Mouse (Mus musculus): ENCODE data around the gene Slc22a14.
A peak's percentile ranks its signal among the peaks of the same experiment; 100 is the strongest.
"Not testable (repeated sequence)": the region's sequence is repeated elsewhere in the genome, so short reads cannot be mapped to it uniquely, and the experiment has no call there.

Slc22a14 gene

DNA sequence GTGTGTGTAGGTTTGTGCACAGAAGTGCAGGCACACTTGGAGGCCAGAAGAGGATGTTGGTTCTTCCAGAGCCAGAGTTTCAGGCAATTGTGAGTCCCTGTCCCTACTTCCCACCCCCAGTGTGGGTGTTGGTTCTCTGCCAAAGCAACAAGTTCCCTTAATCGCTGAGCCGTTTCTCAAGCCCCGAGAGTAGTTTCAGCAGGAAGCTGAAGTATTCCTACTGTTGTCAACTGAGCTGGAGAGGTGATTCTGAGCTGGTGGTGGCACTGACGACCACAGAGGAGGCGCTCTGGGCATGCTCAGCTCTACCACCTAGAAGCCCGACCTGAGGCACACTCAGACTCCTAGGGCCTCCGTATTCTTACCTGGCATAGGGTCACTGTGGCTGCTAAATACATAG lies at the start of gene Slc22a14:
Gene Slc22a14, minus strand, starts transcription at position 270 of the 400 bp plus-strand sequence.
- no peak for DNase-seq

DNA sequence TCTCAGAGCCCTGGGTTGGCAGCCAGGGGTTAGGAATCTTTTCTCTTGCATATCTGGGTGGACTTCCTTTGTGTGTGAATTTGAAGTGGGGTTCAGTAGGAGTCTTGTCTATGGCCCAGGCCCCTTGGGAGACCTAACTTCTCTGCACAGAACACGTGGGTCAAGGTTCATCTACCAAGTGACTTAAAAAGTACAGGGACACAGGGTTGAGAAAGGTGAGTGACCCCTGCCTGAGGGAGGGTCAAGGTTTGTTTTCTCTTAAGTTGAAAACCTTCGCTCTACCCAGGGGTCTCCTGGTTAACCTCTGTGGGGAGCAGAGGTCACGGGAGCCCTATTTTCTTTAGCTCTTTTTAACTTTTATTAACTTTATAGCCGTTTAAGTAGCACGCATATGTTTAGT lies 44.5 kb upstream of the Slc22a14 start:
- no peak for DNase-seq

DNA sequence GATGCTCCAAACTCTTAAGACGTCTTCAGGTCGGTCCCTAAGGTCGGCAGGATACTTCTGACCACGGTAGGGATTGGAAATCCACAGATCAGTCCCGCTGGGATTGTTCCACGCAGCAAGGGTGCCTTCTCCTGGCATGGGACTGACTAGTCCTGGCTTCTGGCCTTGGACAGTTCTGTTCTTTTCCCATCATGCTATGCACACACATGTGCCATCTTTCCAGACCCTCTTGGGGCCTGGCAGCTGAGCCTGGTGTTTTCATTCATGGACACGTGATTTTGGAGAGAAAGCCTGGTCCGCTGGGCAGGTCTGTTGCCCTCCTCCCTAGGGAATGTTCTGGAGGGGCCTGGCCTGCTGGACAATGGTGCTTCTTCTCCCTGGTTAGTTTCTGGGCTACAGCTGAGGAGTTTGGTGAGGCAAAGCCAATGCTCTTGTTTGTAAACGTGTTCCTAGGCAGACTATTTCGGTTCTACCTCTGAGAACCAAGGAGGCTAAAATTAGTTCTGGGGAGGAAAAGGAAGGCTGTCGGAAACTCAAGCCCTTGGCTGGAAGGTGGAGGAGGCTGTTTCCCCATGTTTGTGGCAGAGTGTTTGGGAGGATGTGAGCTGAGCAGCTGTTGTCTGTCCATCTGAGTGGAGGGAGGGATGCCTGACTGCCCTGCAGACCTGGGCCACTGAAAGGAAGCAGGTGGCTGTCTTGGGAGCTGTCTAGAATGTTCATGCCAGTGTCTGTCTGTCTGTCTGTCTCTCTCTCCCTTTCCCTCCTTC lies 43.7 kb upstream of the Slc22a14 start:
- no peak for DNase-seq

DNA sequence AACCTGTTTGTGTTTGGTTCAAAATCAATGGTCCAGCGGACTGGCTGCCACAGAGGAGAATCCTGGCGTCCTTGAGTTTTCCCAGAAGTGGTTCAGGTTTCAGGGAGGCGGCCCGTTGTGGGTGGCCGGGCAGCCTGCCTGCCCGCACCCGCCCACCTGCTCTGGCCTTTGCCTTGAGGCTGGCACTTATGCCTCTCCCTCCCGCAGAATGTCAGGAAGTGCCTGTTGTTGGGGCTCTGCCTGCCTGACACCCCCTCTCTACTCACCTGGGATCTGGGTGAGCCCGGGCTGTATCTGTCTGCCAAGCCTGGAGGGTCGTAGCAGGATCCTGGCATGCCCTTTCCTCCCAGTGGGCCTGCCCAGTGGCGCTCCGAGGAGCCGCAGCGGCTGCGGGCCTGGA lies 42.5 kb upstream of the Slc22a14 start:
- no peak for DNase-seq

DNA sequence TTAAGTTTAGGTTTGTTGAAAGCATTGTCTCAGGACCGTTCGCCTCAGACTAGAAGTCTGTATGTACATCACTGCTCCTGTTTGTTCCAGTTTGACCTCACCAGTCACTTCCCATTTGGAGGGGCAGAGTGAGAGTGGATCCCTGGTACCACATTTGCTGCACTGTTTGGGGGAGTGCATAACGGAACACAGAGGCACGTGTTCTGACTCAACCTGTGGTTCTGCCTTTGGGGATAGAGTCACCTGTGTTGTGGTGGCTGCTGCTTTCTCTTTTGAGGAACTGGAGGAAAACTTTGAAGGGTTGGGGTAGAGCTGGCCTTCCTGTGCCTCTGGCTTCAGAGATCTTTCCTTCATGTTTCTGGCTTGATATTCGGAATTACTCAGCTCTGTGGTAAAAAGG lies 38.7 kb upstream of the Slc22a14 start:
- DNase-seq, result no peak

DNA sequence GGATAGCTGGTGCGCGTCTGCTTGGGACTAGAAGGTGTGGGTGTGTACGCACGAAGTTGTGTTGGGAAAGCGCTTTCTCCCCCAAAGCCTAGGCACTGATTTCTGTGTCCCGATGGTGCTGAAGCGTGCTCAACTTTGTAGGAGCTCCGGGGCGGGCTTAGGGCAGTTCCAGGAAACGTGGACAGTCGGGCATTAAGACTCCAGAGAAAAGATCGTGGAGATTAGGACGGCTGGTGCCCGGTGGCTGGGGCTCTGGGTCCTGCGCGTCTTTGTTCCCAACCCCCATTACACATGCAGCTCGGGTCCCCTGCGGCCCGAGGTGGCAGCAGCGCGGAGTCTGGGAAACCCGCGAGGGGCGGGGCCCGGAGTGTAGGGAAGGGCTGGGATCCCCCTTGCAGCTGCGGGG lies 37.9 kb upstream of the Slc22a14 start:
- peak; percentile 56 for DNase-seq

DNA sequence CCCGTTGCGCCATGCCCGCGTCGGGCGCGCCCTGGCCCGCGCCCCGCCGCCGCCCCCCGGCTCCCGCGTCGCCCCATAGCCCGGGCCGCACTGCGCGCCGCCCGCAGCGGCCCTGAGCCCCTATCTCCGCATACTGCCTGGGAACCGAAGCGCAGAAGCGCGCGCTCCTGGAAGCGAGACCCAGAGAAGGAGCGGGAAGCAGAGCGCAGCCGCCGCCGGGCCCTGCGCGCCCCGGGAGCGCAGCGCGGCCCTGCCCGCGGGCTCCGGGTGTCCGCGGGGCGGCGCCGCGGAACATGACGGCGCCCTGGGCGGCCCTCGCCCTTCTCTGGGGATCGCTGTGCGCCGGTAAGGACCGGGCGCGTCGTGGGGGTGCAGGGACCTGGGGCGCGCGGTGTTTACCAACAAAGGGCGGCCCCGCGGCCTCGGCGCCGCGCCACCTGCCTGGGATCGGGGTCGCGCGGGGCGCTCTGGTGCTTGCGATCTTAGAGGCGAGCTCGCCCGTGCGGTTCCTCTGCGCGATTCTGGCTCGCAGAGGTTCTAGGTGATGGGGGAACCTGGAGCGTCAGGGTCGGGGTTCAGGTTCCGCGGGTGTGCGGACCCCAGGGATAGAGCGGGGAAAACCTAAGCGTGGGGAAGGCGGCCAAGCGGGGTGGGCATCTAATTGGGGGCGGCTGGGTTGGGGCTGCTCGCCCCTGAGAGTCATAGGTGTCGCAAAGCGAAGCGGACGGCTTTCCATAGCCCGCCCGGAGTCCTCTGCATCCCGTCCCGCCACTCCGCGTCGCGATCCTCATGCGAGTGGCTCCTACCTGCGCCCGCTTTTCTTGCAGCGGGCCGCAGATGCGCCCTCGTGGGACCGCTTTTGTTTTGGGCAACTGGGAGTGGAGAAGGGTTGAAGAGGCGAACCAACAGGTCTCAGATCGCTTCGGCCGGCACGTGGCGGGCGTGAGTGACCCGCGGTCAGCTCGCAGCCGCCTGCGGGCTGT lies 37.2 kb upstream of the Slc22a14 start:
- DNase-seq, result peak; percentile 70

DNA sequence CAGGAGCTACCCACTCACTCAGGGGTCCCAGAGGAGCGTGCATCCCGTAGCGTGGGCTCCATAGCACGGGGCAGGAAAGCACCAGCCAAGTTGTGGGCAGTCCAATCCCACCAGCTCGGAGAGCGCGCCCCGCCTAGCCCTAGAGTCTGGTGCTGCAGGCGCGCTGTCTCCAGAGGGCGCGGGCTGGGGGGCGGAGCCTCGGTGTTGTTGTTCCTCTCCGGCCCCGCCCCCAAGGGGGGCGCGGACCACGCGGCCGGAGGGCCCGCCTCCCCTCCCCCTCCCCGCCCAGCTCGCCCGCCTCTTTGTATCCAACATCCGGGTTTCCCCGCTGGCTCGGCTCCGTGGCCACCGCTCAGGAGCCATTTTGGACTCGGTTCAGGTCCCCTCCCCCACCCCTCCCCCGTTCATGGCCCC lies 36.5 kb upstream of the Slc22a14 start, which contains the start of gene Acvr2b:
Gene Acvr2b, plus strand, starts transcription at position 318 of the 414 bp plus-strand sequence.
- DNase-seq, result peak; percentile 93

DNA sequence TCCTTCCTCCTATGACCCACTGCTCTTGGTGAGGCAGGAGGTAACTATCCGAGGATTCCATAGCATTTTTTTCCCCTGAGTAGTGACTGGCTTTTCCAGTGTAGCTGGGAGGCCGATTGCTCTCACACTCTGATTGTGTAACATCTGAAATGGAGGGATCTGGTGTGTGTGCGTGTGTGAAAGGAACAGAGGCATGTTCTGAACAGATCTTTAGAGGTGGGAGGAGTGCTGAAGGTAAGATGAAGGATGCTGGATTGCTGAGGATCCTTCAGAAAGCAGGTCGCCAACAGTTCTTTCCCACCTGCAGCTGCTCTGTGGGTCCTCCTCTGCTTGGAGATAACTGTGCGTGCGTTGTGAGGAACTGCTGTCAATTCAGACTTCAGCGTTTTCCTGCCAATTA lies 36.0 kb upstream of the Slc22a14 start:
- no peak for DNase-seq

DNA sequence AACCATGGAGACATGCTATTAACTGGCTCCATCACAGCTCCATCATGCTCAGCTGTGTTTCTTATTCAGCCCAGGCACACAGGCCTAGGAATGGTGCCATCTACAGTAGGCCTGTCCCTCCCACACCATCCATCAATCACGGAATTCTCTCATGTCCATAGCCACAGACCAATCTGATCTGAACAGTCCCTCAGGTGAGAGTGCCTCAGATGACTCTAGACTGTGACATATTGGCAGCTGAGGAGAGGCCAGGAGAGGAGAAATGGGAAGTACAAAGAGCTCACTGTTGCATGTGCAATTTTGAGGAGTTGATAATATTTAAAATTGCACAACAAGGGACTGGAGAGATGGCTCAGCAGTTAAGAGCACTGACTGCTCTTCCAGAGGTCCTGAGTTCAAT lies 29.5 kb upstream of the Slc22a14 start:
- DNase-seq, result no peak

DNA sequence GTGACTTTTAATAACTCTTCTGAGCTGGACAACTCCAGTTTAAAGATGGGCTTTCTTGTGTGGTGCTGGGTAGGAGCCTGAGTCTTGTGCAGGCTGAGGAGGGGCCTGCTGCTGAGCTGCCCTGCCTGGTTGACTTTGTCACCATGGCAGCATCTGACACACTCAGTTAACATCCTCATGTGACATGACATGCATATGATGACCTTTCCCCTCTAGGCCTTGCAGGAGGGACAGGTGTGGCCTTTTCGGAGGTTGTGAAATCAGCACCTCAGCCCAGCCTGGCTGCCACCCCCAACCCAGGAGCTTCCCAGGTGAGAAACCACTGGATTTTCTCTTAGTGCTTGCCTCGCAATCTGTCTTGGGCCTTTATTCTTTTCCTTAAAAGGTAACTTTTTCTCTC lies 24.9 kb upstream of the Slc22a14 start:
- no peak for DNase-seq

DNA sequence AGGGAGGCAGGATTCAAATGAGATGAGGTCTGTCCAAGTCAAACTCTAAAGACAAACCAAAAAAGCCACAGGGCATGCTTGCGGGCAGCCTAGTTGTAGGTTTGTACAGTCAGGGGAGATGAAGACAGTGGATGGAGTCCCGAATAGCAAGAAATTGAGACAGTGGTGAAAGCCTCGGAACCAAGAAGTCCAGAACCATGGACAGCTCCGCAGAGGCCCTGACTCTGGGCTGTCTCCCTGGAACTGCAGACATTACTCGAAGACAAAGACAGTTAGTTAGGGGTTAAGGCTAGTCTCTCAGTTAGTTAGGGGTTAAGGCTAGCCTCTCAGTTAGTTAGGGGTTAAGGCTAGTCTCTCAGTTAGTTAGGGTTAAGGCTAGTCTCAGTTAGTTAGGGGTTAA lies 23.6 kb upstream of the Slc22a14 start:
- DNase-seq, result no peak

DNA sequence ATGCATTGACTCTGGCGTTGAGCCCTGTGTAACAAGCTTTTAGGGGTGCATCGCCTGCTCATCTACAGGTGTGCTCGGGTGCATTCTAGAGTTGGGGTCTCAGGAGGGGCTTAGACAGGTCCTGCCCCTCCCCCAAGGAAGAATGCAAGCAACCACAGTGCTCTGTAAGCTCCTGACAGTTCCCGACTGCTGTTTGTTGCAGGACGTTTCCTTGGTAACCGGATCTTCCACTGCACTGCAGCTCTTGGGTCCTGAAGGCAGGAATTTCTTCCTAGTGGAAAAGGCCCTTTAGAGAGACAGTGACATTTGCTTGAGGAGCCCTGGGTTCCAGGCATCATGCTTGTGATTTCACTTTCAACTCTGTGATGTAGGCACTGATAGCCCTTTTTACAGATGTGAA lies 17.2 kb upstream of the Slc22a14 start:
- DNase-seq, result no peak

DNA sequence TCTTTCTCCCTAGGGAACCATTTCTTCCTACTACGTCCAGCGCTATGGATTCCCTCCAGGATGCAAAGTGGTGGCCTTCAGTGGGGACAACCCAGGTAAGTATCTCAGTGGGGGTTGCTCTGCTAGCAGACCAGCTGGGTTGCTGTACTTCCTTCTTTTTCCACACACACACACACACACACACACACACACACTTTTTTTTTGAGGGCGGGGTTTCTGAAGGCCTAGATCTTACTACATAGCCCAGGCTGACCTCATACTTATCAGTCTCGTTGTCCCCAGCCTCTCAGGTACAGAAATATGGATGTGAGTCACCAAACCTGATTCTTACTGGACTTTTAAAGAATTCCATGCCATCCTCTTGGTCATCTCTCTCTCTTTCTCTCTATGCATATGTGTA lies 12.9 kb upstream of the Slc22a14 start:
- no peak for DNase-seq

DNA sequence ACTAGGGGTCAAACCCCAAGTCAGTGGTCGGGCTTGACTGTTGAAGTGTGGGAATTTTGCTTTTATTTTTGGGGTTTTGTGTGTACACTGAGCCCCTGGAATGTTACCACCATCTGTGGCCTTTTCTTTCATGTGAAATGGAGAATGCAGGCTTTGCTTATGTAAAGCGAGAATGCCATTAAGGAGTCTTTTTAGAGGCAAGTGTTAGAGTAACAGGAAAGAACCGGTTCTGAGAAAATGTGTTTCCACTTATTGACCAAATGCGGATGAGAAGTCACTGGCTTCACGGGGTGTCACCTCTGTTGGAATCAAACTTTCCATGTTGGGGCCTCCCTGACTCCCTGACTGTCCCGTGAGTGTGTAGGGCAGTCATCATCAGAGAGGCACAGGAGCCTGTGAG lies 10.2 kb upstream of the Slc22a14 start:
- no peak for DNase-seq

DNA sequence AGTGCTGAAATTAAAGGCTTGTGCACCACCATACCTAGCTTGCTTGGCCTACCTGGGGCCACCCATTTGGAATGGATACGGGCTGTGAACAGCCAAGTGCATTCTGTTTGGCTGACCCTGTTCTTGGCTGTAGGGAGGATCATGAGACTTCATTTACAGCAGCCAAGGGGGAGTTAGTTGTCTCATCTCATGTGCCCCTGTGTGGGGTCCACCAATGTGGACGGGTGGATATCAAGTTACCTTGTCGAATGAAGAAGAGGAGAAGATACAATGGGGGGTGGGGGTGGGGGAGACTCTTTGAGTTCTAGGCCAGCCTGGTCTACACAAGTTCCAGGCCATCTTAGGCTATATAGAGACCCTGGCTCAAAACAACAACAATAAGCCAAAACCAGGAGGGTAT lies 9.7 kb upstream of the Slc22a14 start:
- no peak for DNase-seq

DNA sequence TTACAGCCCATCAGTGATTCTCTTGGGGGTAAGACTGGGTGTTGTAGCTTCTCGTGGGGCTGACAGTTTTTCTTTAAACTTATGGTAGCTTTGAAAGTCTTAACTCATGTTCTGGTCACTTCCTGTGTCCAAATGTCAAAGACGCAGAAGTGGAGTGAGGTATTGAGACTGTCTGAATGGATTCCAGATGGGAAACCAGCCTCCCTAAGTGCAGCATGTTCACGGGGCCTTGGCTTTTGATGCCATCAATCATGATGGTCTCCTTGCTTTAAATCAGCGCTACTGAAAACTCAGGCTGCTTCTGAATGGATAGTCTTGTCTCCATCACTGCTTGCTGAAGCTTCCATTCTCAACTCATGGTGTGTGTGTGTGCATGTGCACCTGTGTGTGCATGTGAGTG lies 5.9 kb upstream of the Slc22a14 start:
- DNase-seq, result no peak

DNA sequence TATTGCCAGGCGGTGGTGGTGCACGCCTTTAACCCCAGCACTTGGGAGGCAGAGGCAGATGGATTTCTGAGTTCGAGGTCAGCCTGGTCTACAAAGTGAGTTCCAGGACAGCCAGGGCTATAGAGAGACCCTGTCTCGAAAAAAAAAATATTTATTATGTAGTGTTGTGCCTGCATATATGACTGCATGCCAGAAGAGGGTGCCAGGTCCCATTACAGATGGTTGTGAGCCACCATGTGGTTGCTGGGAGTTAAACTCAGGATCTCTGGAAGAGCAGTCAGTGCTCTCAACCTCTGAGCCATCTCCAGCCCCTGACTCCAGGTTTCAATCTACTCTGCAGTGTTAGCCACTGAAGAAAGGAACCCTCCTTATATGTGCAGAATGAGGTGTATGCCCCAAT lies 5.4 kb upstream of the Slc22a14 start:
- DNase-seq, result not testable (repeated sequence)

DNA sequence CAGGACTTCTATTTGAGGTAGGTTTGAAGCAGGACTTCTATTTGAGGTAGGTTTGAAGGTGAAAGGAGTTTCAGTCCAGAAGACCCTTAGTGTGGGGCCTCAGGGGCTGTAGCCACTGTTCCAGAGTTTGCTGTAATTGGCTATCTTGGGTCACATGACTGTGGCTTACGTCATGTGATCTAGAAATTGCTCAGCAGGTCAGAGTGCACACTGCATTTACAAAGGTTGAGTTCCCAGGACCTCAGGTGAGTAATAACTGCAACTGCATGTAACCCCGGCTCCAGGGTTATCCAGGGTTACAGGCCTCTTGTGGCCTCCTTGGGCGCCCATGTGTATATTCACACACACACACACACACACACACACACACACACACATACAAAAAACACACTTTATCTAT lies 3.0 kb upstream of the Slc22a14 start:
- DNase-seq, result no peak

DNA sequence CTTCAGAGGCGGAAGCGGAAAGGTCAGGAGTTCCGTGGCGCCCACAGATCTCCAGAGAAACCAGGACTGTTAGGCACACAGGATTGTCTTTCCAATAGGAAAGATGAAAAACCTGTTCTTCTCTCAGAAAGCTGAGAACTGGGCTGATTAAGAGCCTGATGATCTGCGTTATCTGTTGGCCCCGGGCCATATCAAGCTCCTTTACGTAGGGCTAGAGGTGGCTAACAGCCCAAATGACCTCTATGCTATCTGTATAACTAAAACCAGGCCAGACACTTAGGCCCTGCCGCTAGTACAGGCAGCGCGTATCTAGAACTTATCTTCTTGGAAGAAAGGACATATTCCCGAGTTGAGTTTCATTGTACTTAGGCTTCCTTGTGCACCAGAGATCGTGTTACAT lies 2.1 kb downstream of the Slc22a14 start:
- no peak for DNase-seq

DNA sequence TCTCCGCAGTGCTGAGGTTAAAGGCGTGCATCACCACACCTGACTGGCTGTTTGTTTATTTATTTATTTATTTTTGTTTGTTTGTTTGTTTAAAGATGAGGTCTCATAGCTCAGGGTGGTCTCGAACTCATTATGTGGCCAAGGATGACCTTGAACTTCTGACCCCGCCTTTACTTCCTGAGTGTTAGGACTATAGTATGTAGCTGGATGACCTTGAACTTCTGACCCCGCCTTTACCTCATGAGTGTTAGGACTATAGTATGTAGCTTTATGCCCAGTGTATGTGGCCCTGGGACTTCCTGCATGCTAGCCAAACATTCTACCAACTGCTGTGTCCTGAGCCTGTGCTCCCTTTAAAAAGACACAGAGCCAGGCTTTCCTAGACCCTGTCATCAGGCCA lies 3.9 kb downstream of the Slc22a14 start:
- DNase-seq, result no peak

DNA sequence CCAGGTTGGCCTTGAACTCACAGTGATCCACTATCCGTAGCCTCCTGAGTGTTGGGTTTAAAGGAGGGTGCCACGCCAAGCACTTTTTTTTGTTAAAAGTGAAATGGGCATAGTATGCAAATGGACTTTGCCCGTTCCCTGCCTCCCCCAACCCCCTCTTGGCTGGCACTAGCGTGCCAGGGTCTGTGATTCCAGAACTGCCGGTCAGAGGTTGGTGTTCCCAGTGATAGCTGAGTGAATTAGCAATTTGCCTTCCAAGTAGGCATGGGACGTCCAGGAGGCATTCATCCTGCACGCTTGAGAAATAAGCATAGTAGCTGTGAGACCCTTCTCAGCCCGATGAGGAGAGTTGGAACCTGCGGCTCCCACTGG lies 7.3 kb downstream of the Slc22a14 start:
- no peak for DNase-seq

DNA sequence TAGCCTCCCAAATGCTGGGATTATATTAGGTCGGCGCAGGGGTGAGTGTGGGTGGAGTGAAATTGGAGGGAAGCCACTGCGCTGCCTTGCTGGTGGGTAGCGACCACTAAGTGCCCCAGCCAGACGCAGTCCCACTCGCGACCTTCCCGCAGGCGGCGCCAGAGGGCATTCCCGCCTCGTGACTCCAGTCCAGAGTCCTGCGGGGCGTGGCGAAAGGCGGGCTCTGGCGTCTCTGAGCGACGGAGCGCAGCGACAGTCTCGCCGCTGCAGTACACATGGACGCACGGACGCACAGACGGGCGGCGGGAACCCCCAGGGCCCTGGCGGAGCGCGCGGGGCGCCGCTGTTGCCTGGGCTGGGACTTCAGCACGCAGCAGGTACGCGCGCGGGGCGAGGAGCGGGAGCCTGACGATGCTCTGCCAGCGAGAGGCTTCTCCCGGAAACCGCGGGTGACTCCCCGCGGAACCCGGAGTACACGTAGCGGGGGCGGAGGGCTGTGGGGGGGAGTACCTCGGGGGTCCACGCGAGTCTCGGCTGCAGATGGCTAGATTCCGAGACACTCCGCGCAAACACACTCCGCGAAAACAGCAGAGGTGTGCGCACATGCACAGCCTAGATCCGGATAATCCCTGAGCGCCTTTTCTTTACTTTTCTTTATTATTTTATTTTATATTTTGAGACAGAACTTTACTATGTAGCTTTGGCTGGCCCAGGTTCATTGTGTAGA lies 7.9 kb downstream of the Slc22a14 start, which contains the start of gene Xylb:
Gene Xylb, plus strand, starts transcription at position 51 of the 727 bp plus-strand sequence.
- DNase-seq, result peak; percentile 91
